Mouse (Mus musculus): ENCODE data around the gene Npas2.

DNA sequence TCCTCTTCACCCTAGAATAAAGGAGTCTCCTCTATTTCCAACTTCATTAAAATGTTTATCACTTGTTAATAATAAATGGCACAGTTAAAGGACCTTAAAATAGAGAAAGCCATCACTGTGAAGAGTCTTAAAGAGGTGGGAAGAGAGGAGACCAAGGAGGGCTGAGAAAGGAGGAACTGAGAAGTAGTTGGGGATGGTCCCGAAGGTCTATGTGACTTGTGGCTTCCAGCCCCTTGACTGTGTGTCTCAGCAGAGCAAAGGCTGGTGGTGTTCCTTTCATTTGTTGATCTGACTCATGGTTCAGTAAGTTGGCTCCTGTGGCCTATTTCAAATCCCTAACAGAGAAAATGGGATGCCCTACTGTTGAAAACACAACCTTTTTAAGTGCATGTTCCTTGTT, 30.5 kb upstream of the Npas2 start:
- TF ChIP-seq CTCF (IDR thresholded peaks at IDR 0.05; ENCODE audit: control insufficient read depth, insufficient read depth, low read length), result no peak
- TF ChIP-seq POLR2A (IDR thresholded peaks at IDR 0.05; ENCODE audit: borderline replicate concordance, control insufficient read depth, low read depth, low read length), result no peak

Measured in bone marrow, adult 2 months (tissue).